Mouse (Mus musculus): ENCODE measurements at regions not wholly inside any gene's neighbourhood (a gene's known extent, or its start where the extent isn't known, plus 50 kb on each side); places are given as distances from the start of the nearest gene placed in this dataset.

DNA sequence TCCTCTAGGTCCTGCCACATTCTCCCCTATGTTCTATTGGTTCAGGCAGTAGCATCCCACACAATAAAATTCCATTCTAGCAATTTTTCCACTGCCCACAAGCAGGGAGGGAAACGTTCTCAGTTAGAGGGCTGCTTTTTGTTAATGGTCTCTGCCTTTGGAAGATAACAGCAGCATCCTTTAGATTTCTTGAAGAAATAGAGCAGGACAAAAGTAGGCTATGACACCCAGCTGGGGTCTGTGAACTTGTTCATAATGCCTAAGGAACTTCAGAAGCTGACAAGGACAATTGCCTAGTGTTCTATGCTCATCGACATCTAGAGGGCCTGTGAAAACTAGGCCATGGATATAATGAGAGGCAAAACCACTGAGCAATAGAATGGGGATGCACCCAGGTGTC lies 174.2 kb upstream of the Ercc4 start:
- WGBS: 86% methylated on average over 2 of the region's 2 CpGs
- Histone ChIP-seq H3K4me3 (ENCODE audit: low read depth, low read length) (no peak overlapping the region), H3K9me3 (ENCODE audit: control insufficient read depth) (no peaks in the 10 kb centered on the region), H3K9ac (ENCODE audit: low read depth, low read length) (no peak overlapping the region), H3K27ac (ENCODE audit: low read depth, low read length) (no peak overlapping the region), H3K4me1 (replicated peaks; ENCODE audit: control insufficient read depth, insufficient read depth, low read length) (no peaks in the 10 kb centered on the region), H3K36me3 (ENCODE audit: control insufficient read depth, insufficient read depth) (no peaks in the 10 kb centered on the region), H3K4me2 (replicated peaks; ENCODE audit: low read depth) (no peak overlapping the region), H3K27me3 (replicated peaks; ENCODE audit: control insufficient read depth, insufficient read depth, low read length) (no peaks in the 10 kb centered on the region)
- no peak for ATAC-seq
- TF ChIP-seq CTCF (IDR thresholded peaks at IDR 0.05; ENCODE audit: low read depth): no peak

- no peaks in the 10 kb centered on the region for H3K36me3 ChIP-seq (ENCODE audit: control insufficient read depth, insufficient read depth)
- H3K4me2 ChIP-seq (replicated peaks; ENCODE audit: low read depth): no peak overlapping the region
- TF ChIP-seq CTCF (IDR thresholded peaks at IDR 0.05; ENCODE audit: low read depth): peak; percentile 49
- H3K9me3 ChIP-seq (ENCODE audit: control insufficient read depth): no peaks in the 10 kb centered on the region
- 79% methylated on average over 2 of the region's 2 CpGs for WGBS
- no peak overlapping the region for H3K4me3 ChIP-seq (ENCODE audit: low read depth, low read length)
- H3K27ac ChIP-seq (ENCODE audit: low read depth, low read length): no peak overlapping the region
- H3K27me3 ChIP-seq (replicated peaks; ENCODE audit: control insufficient read depth, insufficient read depth, low read length): no peaks in the 10 kb centered on the region
- H3K4me1 ChIP-seq (replicated peaks; ENCODE audit: control insufficient read depth, insufficient read depth, low read length): no peaks in the 10 kb centered on the region
- no peak for ATAC-seq
- H3K9ac ChIP-seq (ENCODE audit: low read depth, low read length): no peak overlapping the region
Observed at GRCm38 (mm10) chr16:12936571-12936970, 172.9 kb upstream of the Ercc4 start.

GRCm38 (mm10) chr16:12938563-12938962 lies 170.9 kb upstream of the Ercc4 start:
- WGBS: 78% methylated on average over 2 of the region's 2 CpGs
- no peaks in the 10 kb centered on the region for H3K27me3 ChIP-seq (replicated peaks; ENCODE audit: control insufficient read depth, insufficient read depth, low read length)
- peak; percentile 41 for TF ChIP-seq CTCF (IDR thresholded peaks at IDR 0.05; ENCODE audit: low read depth)

GRCm38 (mm10) chr16:12951176-12951575 lies 158.3 kb upstream of the Ercc4 start:
- no peak overlapping the region for H3K27ac ChIP-seq (ENCODE audit: low read depth, low read length)
- H3K4me2 ChIP-seq (replicated peaks; ENCODE audit: low read depth): no peak overlapping the region
- H3K4me3 ChIP-seq (ENCODE audit: low read depth, low read length): no peak overlapping the region
- H3K36me3 ChIP-seq (ENCODE audit: control insufficient read depth, insufficient read depth): no peaks in the 10 kb centered on the region
- no peaks in the 10 kb centered on the region for H3K9me3 ChIP-seq (ENCODE audit: control insufficient read depth)
- no peak for TF ChIP-seq CTCF (IDR thresholded peaks at IDR 0.05; ENCODE audit: low read depth)
- no peak overlapping the region for H3K9ac ChIP-seq (ENCODE audit: low read depth, low read length)
- no peak for ATAC-seq
- no peaks in the 10 kb centered on the region for H3K27me3 ChIP-seq (replicated peaks; ENCODE audit: control insufficient read depth, insufficient read depth, low read length)
- no peaks in the 10 kb centered on the region for H3K4me1 ChIP-seq (replicated peaks; ENCODE audit: control insufficient read depth, insufficient read depth, low read length)
- 82% methylated on average over 5 of the region's 5 CpGs for WGBS

More at GRCm38 (mm10) chr16:12938563-12938962, 170.9 kb upstream of the Ercc4 start:
- no peak overlapping the region for H3K4me3 ChIP-seq (ENCODE audit: low read depth, low read length)
- H3K9me3 ChIP-seq (ENCODE audit: control insufficient read depth): no peaks in the 10 kb centered on the region
- no peaks in the 10 kb centered on the region for H3K36me3 ChIP-seq (ENCODE audit: control insufficient read depth, insufficient read depth)
- no peak overlapping the region for H3K27ac ChIP-seq (ENCODE audit: low read depth, low read length)
- no peaks in the 10 kb centered on the region for H3K4me1 ChIP-seq (replicated peaks; ENCODE audit: control insufficient read depth, insufficient read depth, low read length)
- H3K9ac ChIP-seq (ENCODE audit: low read depth, low read length): no peak overlapping the region
- ATAC-seq: no peak
- no peak overlapping the region for H3K4me2 ChIP-seq (replicated peaks; ENCODE audit: low read depth)

- no peak overlapping the region for H3K9ac ChIP-seq (ENCODE audit: low read depth, low read length)
- no peaks in the 10 kb centered on the region for H3K27me3 ChIP-seq (replicated peaks; ENCODE audit: control insufficient read depth, insufficient read depth, low read length)
- H3K36me3 ChIP-seq (ENCODE audit: control insufficient read depth, insufficient read depth): no peaks in the 10 kb centered on the region
- no peak overlapping the region for H3K27ac ChIP-seq (ENCODE audit: low read depth, low read length)
- no peaks in the 10 kb centered on the region for H3K4me1 ChIP-seq (replicated peaks; ENCODE audit: control insufficient read depth, insufficient read depth, low read length)
- 62% methylated on average over 8 of the region's 8 CpGs for WGBS
- H3K9me3 ChIP-seq (ENCODE audit: control insufficient read depth): no peaks in the 10 kb centered on the region
- no peak for ATAC-seq
- no peak overlapping the region for H3K4me3 ChIP-seq (ENCODE audit: low read depth, low read length)
- no peak overlapping the region for H3K4me2 ChIP-seq (replicated peaks; ENCODE audit: low read depth)
- no peak for TF ChIP-seq CTCF (IDR thresholded peaks at IDR 0.05; ENCODE audit: low read depth)
Observed at GRCm38 (mm10) chr16:12954028-12954427, 155.5 kb upstream of the Ercc4 start.

- Histone ChIP-seq H3K9me3 (ENCODE audit: control insufficient read depth) (no peaks in the 10 kb centered on the region), H3K9ac (ENCODE audit: low read depth, low read length) (no peak overlapping the region), H3K27me3 (replicated peaks; ENCODE audit: control insufficient read depth, insufficient read depth, low read length) (no peaks in the 10 kb centered on the region), H3K27ac (ENCODE audit: low read depth, low read length) (no peak overlapping the region), H3K36me3 (ENCODE audit: control insufficient read depth, insufficient read depth) (no peaks in the 10 kb centered on the region), H3K4me3 (ENCODE audit: low read depth, low read length) (no peak overlapping the region), H3K4me1 (replicated peaks; ENCODE audit: control insufficient read depth, insufficient read depth, low read length) (no peaks in the 10 kb centered on the region), H3K4me2 (replicated peaks; ENCODE audit: low read depth) (no peak overlapping the region)
- no peak for ATAC-seq
- 63% methylated on average over 3 of the region's 3 CpGs for WGBS
- TF ChIP-seq CTCF (IDR thresholded peaks at IDR 0.05; ENCODE audit: low read depth): no peak
Observed at GRCm38 (mm10) chr16:12956416-12956815, 153.1 kb upstream of the Ercc4 start.

DNA sequence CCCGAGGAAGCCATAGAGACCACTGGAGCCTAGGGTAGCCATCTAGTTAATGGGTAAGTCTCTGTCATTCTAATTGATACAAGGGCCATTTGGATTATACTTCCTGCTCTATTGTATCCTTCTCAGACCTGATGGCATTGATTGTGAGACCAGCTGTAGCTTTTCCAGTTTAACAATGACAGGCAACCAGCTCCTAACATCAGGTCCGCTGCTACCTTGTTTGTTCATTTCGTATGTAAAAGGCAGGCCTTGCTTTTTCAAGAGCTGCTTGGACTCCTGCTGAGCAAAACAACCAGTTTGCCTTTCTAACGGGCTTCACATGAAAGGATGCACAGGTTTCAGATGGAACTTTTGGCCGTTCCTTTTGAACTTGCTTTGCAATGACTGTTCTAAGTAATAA lies 148.6 kb upstream of the Ercc4 start:
- Histone ChIP-seq H3K4me1 (replicated peaks; ENCODE audit: control insufficient read depth, insufficient read depth, low read length) (no peaks in the 10 kb centered on the region), H3K9ac (ENCODE audit: low read depth, low read length) (no peak overlapping the region), H3K4me3 (ENCODE audit: low read depth, low read length) (no peak overlapping the region), H3K9me3 (ENCODE audit: control insufficient read depth) (no peaks in the 10 kb centered on the region), H3K27ac (ENCODE audit: low read depth, low read length) (no peak overlapping the region), H3K4me2 (replicated peaks; ENCODE audit: low read depth) (no peak overlapping the region), H3K27me3 (replicated peaks; ENCODE audit: control insufficient read depth, insufficient read depth, low read length) (no peaks in the 10 kb centered on the region), H3K36me3 (ENCODE audit: control insufficient read depth, insufficient read depth) (no peaks in the 10 kb centered on the region)
- no peak for TF ChIP-seq CTCF (IDR thresholded peaks at IDR 0.05; ENCODE audit: low read depth)
- WGBS: 74% methylated on average over 5 of the region's 5 CpGs
- ATAC-seq: no peak

All from intestine, postnatal 0 days (tissue).